In the genomic region with DNA sequence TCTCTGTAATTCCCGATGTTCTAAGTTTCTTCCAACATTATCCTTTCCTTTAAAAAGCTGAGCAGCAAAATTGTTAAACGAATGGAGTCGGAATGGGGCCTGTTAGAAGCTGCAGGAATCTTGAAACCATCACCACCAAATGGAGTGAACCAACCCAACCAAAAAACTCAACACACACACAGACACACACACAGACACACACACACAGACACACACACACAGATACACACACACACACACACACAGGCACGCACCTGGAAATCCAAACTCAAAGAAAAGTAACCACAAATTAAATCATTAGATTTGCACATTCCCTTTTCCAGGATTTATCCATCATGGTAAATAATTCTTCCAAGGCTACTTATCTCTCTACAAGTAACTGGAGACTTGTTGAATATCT, we compare ENCODE assay signal across 15 mouse cellular contexts. TPM values are rescaled to one million over a fixed set of nuclear protein-coding genes. Genes with fewer than 3 reads are reported as not detected.
DNase-seq lines count a peak whose midpoint lies in the region; ATAC-seq and TF ChIP-seq lines count a peak whose summit lies in the region.
"Had no signal": no experiment of that assay in that cellular context is flagged by ENCODE, and none has a peak within 500 bp of the region (broad histone marks: within the 10 kb centered on the region; RNA-seq: fewer than 3 reads in every experiment).

No protein-coding gene starts in this region.

- peak overlapping the region; percentile 96; the same call in 1 of the 2 replicates for H3K27ac ChIP-seq in heart, embryonic 10.5 days
- H3K27ac ChIP-seq in liver, adult 2 months (replicated peaks; ENCODE audit: insufficient read depth, low read depth, low read length), result 0 out of 2 replicates have a peak overlapping the region, but pooled peaks have one; percentile 38
- no peak overlapping the region for H3K27ac ChIP-seq in liver, postnatal 0 days (ENCODE audit: low read depth)
- no peak overlapping the region for H3K27ac ChIP-seq in midbrain, embryonic 11.5 days (ENCODE audit: low read depth, low read length)
- H3K27ac ChIP-seq: liver, embryonic 12.5 days; stomach, embryonic 15.5 days had no signal

- intact Hi-C loops in heart, postnatal 36 days (cut with DNase I), result no loop called here
- intact Hi-C loops in left cerebral cortex, postnatal 14 days (cut with DNase I), result no loop called here
- intact Hi-C loops in left cerebral cortex, postnatal 4 days (cut with DNase I), result no loop called here

- H3K4me1 ChIP-seq in heart, embryonic 10.5 days, result peaks cover 54% of the 10 kb centered on the region
- H3K4me1 ChIP-seq in liver, adult 2 months (ENCODE audit: control insufficient read depth, insufficient read depth, low read length), result peaks cover 7% of the 10 kb centered on the region
- H3K4me1 ChIP-seq in liver, postnatal 0 days (ENCODE audit: insufficient read depth), result 0 out of 2 replicates have a peak, but pooled peaks cover 2% of the 10 kb centered on the region
- H3K4me1 ChIP-seq in midbrain, embryonic 11.5 days (ENCODE audit: control insufficient read depth, insufficient read depth, low read length), result peaks cover 46% of the 10 kb centered on the region

- no peak overlapping the region for H3K4me2 ChIP-seq in liver, postnatal 0 days (ENCODE audit: low read depth, low read length)
- peak overlapping the region; percentile 75 for H3K4me2 ChIP-seq in midbrain, embryonic 11.5 days
- H3K4me2 ChIP-seq: liver, embryonic 12.5 days; stomach, embryonic 15.5 days had no signal

- no peak for TF ChIP-seq POLR2A in liver, adult 2 months (IDR thresholded peaks at IDR 0.05; ENCODE audit: extremely low read depth, insufficient read depth, low read length)

- TF ChIP-seq CTCF in liver, adult 2 months (IDR thresholded peaks at IDR 0.05; ENCODE audit: low read depth, low read length), result no peak
- no peak for TF ChIP-seq CTCF in liver, postnatal 0 days (IDR thresholded peaks at IDR 0.05; ENCODE audit: low read depth)

- peaks cover 4% of the 10 kb centered on the region; the same call in 1 of the 2 replicates for H3K79me2 ChIP-seq in liver, adult 2 months (ENCODE audit: control insufficient read depth, insufficient read depth, low read length)

- H3K9me3 ChIP-seq in heart, embryonic 10.5 days, result no peaks in the 10 kb centered on the region
- no peaks in the 10 kb centered on the region for H3K9me3 ChIP-seq in liver, postnatal 0 days (ENCODE audit: low read length)
- no peaks in the 10 kb centered on the region for H3K9me3 ChIP-seq in midbrain, embryonic 11.5 days (ENCODE audit: control insufficient read depth, low read length)
- H3K9me3 ChIP-seq: liver, embryonic 12.5 days; stomach, embryonic 15.5 days had no signal

- ATAC-seq in liver, postnatal 0 days, result no peak
- no peak for ATAC-seq in midbrain, embryonic 11.5 days (ENCODE audit: low FRiP score)
- ATAC-seq: liver, embryonic 12.5 days had no signal

- WGBS in heart, embryonic 10.5 days, result 44% methylated on average over 4 of the region's 4 CpGs
- WGBS in liver, adult 2 months, result 57% methylated on average over 4 of the region's 4 CpGs
- 59% methylated on average over 4 of the region's 4 CpGs for WGBS in liver, postnatal 0 days (ENCODE audit: insufficient replicate concordance)
- WGBS in midbrain, embryonic 11.5 days, result 32% methylated on average over 4 of the region's 4 CpGs

- H3K27me3 ChIP-seq in heart, embryonic 10.5 days (ENCODE audit: insufficient read depth, poor library complexity, severe bottlenecking), result peaks cover 6% of the 10 kb centered on the region
- H3K27me3 ChIP-seq in liver, adult 2 months (ENCODE audit: control insufficient read depth, insufficient read depth, low read length), result no peaks in the 10 kb centered on the region
- peaks cover 41% of the 10 kb centered on the region for H3K27me3 ChIP-seq in liver, postnatal 0 days (ENCODE audit: insufficient read depth, low read length)
- no peaks in the 10 kb centered on the region for H3K27me3 ChIP-seq in midbrain, embryonic 11.5 days (ENCODE audit: control insufficient read depth, insufficient read depth, low read length)

- no peaks in the 10 kb centered on the region for H3K36me3 ChIP-seq in heart, embryonic 10.5 days
- H3K36me3 ChIP-seq in liver, adult 2 months (ENCODE audit: control insufficient read depth, insufficient read depth, low read length), result no peaks in the 10 kb centered on the region
- H3K36me3 ChIP-seq in liver, postnatal 0 days (replicated peaks; ENCODE audit: insufficient read depth, low read length), result no peaks in the 10 kb centered on the region
- H3K36me3 ChIP-seq in midbrain, embryonic 11.5 days (ENCODE audit: control insufficient read depth, insufficient read depth, low read length), result no peaks in the 10 kb centered on the region
- H3K36me3 ChIP-seq: liver, embryonic 12.5 days; stomach, embryonic 15.5 days had no signal

- no peak overlapping the region for H3K9ac ChIP-seq in liver, adult 2 months (ENCODE audit: low read depth, low read length)
- no peak overlapping the region for H3K9ac ChIP-seq in liver, postnatal 0 days (replicated peaks)
- H3K9ac ChIP-seq in midbrain, embryonic 11.5 days (ENCODE audit: low read length), result peak overlapping the region; percentile 50
- H3K9ac ChIP-seq: liver, embryonic 12.5 days; stomach, embryonic 15.5 days had no signal

- peak overlapping the region; percentile 89; the same call in 1 of the 2 replicates for H3K4me3 ChIP-seq in heart, embryonic 10.5 days
- no peak overlapping the region for H3K4me3 ChIP-seq in liver, adult 2 months (ENCODE audit: insufficient read depth, low read depth, low read length)
- H3K4me3 ChIP-seq in liver, postnatal 0 days (ENCODE audit: low read depth, low read length), result no peak overlapping the region
- H3K4me3 ChIP-seq in midbrain, embryonic 11.5 days (ENCODE audit: low read depth, low read length), result peak overlapping the region; percentile 6; the same call in 1 of the 2 replicates
- H3K4me3 ChIP-seq: liver, embryonic 12.5 days; stomach, embryonic 15.5 days had no signal

- no peak for TF ChIP-seq EP300 in liver, postnatal 0 days (IDR thresholded peaks at IDR 0.05; ENCODE audit: low read depth)

- DNase-seq in heart, embryonic 10.5 days (ENCODE audit: low spot score), result no peak
- no peak for DNase-seq in heart, postnatal 36 days
- no peak for DNase-seq in liver, adult 2 months (ENCODE audit: extremely low read depth, low read depth, low spot score)
- DNase-seq in liver, postnatal 0 days, result no peak
- peak; percentile 91 for DNase-seq in midbrain, embryonic 11.5 days (ENCODE audit: low spot score, missing footprints)
- no peak for DNase-seq in cerebellum, adult 9-10 months
- DNase-seq in left cerebral cortex, postnatal 14 days (ENCODE audit: low spot score in 2 of 2), result no peak
- no peak for DNase-seq in left cerebral cortex, postnatal 4 days
- DNase-seq: layer of hippocampus, adult 9-11 months; lung, postnatal 4 days; right cerebral cortex, postnatal 4 days; thymus, postnatal 4 days had no signal

RNA-seq across cellular contexts. Expression of a gene that starts 5.0 kb away (rescaled TPM):
- 5.9 and 6.9 TPM in 2 replicates for polyA plus RNA-seq in heart, embryonic 10.5 days (2016; fragmentation: Nextera tagmentation; extraction: Ambion mirVana)
- 1 to 10 TPM; 1.0 to 1.5 TPM for total RNA-seq in heart, postnatal 36 days (2021)
- total RNA-seq in liver, adult 2 months (2014; rRNA removed), result 6.2 and 9.5 TPM in 2 replicates
- 19.4 and 22.7 TPM in 2 replicates for polyA plus RNA-seq in liver, adult 2 months (2012; rRNA removed)
- 3.3 and 3.9 TPM in 2 replicates for polyA plus RNA-seq in liver, postnatal 0 days (2015; fragmentation: Nextera tagmentation; extraction: Ambion mirVana)
- 17.0 and 17.1 TPM in 2 replicates for polyA plus RNA-seq in midbrain, embryonic 11.5 days (2014; fragmentation: Nextera tagmentation; extraction: Ambion mirVana)
- total RNA-seq in left cerebral cortex, postnatal 14 days (2021), result 10 to 100 TPM; 12.1 to 13.7 TPM
- total RNA-seq in left cerebral cortex, postnatal 4 days (2021), result 10 to 100 TPM; 13.4 to 15.0 TPM
- total RNA-seq: common myeloid progenitor, adult 5-6 weeks had no signal

Comparison
In these comparisons a context has a peak if more than half of its experiments do, and no peak if none do; other contexts are left out.
1. H3K27ac ChIP-seq: peak in heart, embryonic 10.5 days (single experiment) and liver, adult 2 months (single experiment); none in liver, postnatal 0 days (single experiment) and midbrain, embryonic 11.5 days (single experiment).
2. H3K4me3 ChIP-seq: peak in heart, embryonic 10.5 days (single experiment) and midbrain, embryonic 11.5 days (single experiment); none in liver, adult 2 months (single experiment) and liver, postnatal 0 days (single experiment).